Mouse (Mus musculus) central nervous system, embryonic 14 days (tissue): ENCODE data around the gene As3mt. TPM values are rescaled to one million over a fixed set of nuclear protein-coding genes. Genes with fewer than 3 reads are reported as not detected.

Experiments used
- polyA plus RNA-seq: library from polyadenylated mRNA; depleted of rRNA; stranded (reverse); fragments of >200 nt; gene quantifications from 2 replicates; pipeline ENCODE4 v1.2.3, GENCODE M21; 2012; rRNA removed

Gene As3mt
- 13.6 and 16.6 TPM in 2 replicates for polyA plus RNA-seq

GRCm38 (mm10) chr19:46707296-46708151 lies at the start of gene As3mt:
TSS of gene As3mt (plus strand) at chr19:46707458.

DNA sequence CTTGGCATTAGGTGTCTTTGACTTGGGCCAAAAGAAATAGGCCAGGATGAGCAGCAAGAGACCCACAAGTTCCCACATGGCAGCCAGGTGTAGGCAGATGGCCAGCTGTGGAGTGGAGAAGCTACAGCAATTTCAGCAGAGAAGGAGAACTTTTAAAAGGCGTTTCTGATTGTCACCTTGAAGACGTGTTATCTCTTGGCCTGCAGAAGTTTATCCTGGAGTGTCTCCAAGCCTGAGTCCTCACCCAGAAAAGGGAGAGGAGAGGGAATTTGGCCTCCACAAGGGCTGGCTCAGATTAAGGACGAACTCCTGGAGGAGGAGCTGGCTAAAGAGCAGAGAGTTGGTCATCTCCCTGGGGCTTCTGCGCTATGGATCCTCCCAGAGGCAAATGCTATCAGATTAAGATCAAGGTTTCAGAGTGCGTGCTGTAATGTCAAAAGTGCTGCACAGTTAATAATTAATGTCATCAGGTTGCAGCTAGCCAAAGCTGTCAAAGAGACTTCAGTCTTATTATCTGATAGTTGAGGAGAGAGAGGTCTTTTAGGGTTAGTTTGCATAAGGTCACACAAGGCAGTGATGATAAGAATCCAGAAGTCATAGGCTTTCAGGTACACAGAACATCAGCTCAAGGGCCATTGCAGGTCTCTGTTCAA lies 34.4 kb upstream of the As3mt start, which contains the start of gene Cyp17a1:
TSS of gene Cyp17a1 (minus strand) at position 407 of the 653 bp plus-strand sequence.

GRCm38 (mm10) chr19:46689460-46690372 lies 17.5 kb upstream of the As3mt start, which contains the start of gene Borcs7:
TSS of gene Borcs7 (plus strand) at chr19:46689906.

GRCm38 (mm10) chr19:46761247-46761946 lies 54.1 kb downstream of the As3mt start, which contains the start of gene Cnnm2:
TSS of gene Cnnm2 (plus strand) at chr19:46761596.

Other genes with a start within 250 kb of the As3mt start
- gene Trim8, start 205.8 kb upstream of the As3mt start, polyA plus RNA-seq = 39.9 and 42.4 TPM in 2 replicates
- 172 and 181 TPM in 2 replicates for gene Arl3, start 134.3 kb upstream of the As3mt start, polyA plus RNA-seq
- 12.6 and 16.3 TPM in 2 replicates for gene Sfxn2, start 134.1 kb upstream of the As3mt start, polyA plus RNA-seq
- gene Wbp1l, start 108.4 kb upstream of the As3mt start, polyA plus RNA-seq = 34.8 and 40.2 TPM in 2 replicates
- 0.04 TPM in 1 of 2 replicates, not detected in the other for gene Cyp17a1, start 34.3 kb upstream of the As3mt start, polyA plus RNA-seq
- 10.1 and 11.9 TPM in 2 replicates for gene Borcs7, start 17.6 kb upstream of the As3mt start, polyA plus RNA-seq
- 7.6 and 10.4 TPM in 2 replicates for gene Cnnm2, start 54.1 kb downstream of the As3mt start, polyA plus RNA-seq